In the genomic region with DNA sequence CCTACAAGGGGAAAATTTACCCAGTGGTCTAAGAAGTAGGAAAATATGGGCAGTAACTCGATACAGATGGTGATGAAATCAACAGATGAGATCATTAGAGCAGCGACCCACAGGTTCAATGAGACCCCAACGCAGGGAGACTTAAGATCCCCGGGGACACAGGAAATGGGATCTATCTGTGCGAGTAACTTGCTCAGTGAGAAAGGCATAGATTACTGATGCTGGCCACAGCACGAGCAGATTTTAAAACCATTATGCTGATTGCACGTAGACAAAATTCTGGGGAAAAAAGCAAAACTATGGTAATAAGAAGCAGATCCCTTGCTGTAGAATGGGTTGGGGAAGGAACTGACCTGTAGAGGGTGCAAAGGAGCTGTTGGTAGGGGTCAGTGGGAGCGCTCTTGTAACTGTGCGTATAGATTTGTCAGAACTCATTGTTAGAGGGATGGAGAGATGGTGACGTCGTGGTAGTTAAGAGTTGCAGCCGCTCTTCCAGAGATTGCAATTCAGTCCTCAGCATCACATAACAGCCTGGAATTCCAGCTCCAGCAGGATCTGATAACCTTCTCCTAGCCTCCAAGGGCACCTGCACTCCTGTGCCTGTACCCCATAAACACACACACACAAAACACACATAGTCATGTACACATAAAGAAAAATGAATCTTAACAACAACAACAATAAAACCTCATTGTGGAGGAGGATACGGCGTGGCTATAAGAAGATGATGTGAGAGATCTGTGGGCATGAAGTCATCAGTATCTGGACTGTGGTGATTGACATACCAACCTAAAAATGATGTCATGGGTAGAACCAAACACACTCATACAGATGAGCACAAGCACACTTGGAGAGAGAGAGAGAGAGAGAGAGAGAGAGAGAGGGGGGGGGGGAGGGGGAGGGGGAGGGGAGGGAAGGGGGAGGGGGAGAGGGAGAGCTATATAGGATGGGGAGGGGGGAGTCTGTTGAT, we compare ENCODE assay signal across 8 mouse cellular contexts.
DNase-seq lines count a peak whose midpoint lies in the region; ATAC-seq and TF ChIP-seq lines count a peak whose summit lies in the region.

No protein-coding gene starts in this region.

- H3K9ac ChIP-seq in heart, embryonic 11.5 days (ENCODE audit: low read depth, low read length), result peak overlapping the region; percentile 40; the same call in 1 of the 2 replicates
- peak overlapping the region; percentile 12; the same call in 1 of the 2 replicates for H3K9ac ChIP-seq in forebrain, embryonic 16.5 days (replicated peaks; ENCODE audit: low read depth, low read length)
- no peak overlapping the region for H3K9ac ChIP-seq in liver, postnatal 0 days (replicated peaks)

- no peak for DNase-seq in heart, adult 11 months
- DNase-seq in R1 (ENCODE audit: low read depth, low spot score), result peak; percentile 34
- peak; percentile 28 for DNase-seq in liver, postnatal 0 days
- DNase-seq in right cerebral cortex, adult 2 months (ENCODE audit: low spot score in 2 of 2), result no peak
- DNase-seq in gastrocnemius, adult 18-20 months (ENCODE audit: low spot score), result no peak
- no peak for DNase-seq in gastrocnemius, postnatal 4 days (ENCODE audit: low spot score in 2 of 2)

- H3K27me3 ChIP-seq in heart, embryonic 11.5 days (ENCODE audit: control insufficient read depth, insufficient read depth, low read length), result no peaks in the 10 kb centered on the region
- no peaks in the 10 kb centered on the region for H3K27me3 ChIP-seq in forebrain, embryonic 16.5 days (replicated peaks; ENCODE audit: control insufficient read depth, insufficient read depth, low read length)
- H3K27me3 ChIP-seq in liver, postnatal 0 days (ENCODE audit: insufficient read depth, low read length), result no peaks in the 10 kb centered on the region

- WGBS in heart, embryonic 11.5 days (ENCODE audit: insufficient replicate concordance), result 28% methylated on average over 14 of the region's 14 CpGs
- WGBS in forebrain, embryonic 16.5 days, result 27% methylated on average over 14 of the region's 14 CpGs
- 39% methylated on average over 14 of the region's 14 CpGs for WGBS in liver, postnatal 0 days (ENCODE audit: insufficient replicate concordance)

- H3K36me3 ChIP-seq in heart, embryonic 11.5 days (ENCODE audit: control insufficient read depth, insufficient read depth, low read length), result no peaks in the 10 kb centered on the region
- no peaks in the 10 kb centered on the region for H3K36me3 ChIP-seq in forebrain, embryonic 16.5 days (ENCODE audit: control insufficient read depth, insufficient read depth)
- no peaks in the 10 kb centered on the region for H3K36me3 ChIP-seq in liver, postnatal 0 days (replicated peaks; ENCODE audit: insufficient read depth, low read length)

- ATAC-seq in heart, embryonic 11.5 days (replicated peaks; ENCODE audit: insufficient number of reproducible peaks, low FRiP score, low TSS enrichment), result no peak; the same call in 1 of the 2 replicates
- peak; percentile 73 for ATAC-seq in forebrain, embryonic 16.5 days
- no peak for ATAC-seq in liver, postnatal 0 days

- H3K27ac ChIP-seq in heart, embryonic 11.5 days (ENCODE audit: low read depth, low read length), result no peak overlapping the region
- H3K27ac ChIP-seq in forebrain, embryonic 16.5 days (ENCODE audit: low read length), result no peak overlapping the region
- no peak overlapping the region for H3K27ac ChIP-seq in liver, postnatal 0 days (ENCODE audit: low read depth)

- peaks cover 9% of the 10 kb centered on the region for H3K4me1 ChIP-seq in heart, embryonic 11.5 days (ENCODE audit: control insufficient read depth, insufficient read depth, low read length)
- H3K4me1 ChIP-seq in forebrain, embryonic 16.5 days (replicated peaks; ENCODE audit: control insufficient read depth, insufficient read depth, low read length), result peaks cover 20% of the 10 kb centered on the region
- no peaks in the 10 kb centered on the region for H3K4me1 ChIP-seq in liver, postnatal 0 days (ENCODE audit: insufficient read depth)

- peak; percentile 70 for TF ChIP-seq CTCF in liver, postnatal 0 days (IDR thresholded peaks at IDR 0.05; ENCODE audit: low read depth)

- no peaks in the 10 kb centered on the region for H3K9me3 ChIP-seq in heart, embryonic 11.5 days (replicated peaks; ENCODE audit: control insufficient read depth, low read length)
- H3K9me3 ChIP-seq in forebrain, embryonic 16.5 days (ENCODE audit: control insufficient read depth, low read length), result no peaks in the 10 kb centered on the region
- H3K9me3 ChIP-seq in liver, postnatal 0 days (ENCODE audit: low read length), result no peaks in the 10 kb centered on the region

- no peak overlapping the region for H3K4me2 ChIP-seq in heart, embryonic 11.5 days
- H3K4me2 ChIP-seq in forebrain, embryonic 16.5 days (ENCODE audit: low read length), result no peak overlapping the region
- H3K4me2 ChIP-seq in liver, postnatal 0 days (ENCODE audit: low read depth, low read length), result no peak overlapping the region

- no peak for TF ChIP-seq EP300 in liver, postnatal 0 days (IDR thresholded peaks at IDR 0.05; ENCODE audit: low read depth)

- no peak overlapping the region for H3K4me3 ChIP-seq in heart, embryonic 11.5 days (ENCODE audit: low read depth, low read length)
- H3K4me3 ChIP-seq in forebrain, embryonic 16.5 days (replicated peaks; ENCODE audit: low read length), result no peak overlapping the region
- H3K4me3 ChIP-seq in liver, postnatal 0 days (ENCODE audit: low read depth, low read length), result no peak overlapping the region

Comparison
In these comparisons a context has a peak if more than half of its experiments do, and no peak if none do; other contexts are left out.
1. DNase-seq: peak in R1 (single experiment) and liver, postnatal 0 days (single experiment); none in heart, adult 11 months (single experiment), right cerebral cortex, adult 2 months (0 of 2), gastrocnemius, adult 18-20 months (single experiment) and gastrocnemius, postnatal 4 days (0 of 2).